Mouse (Mus musculus) thymus, adult 2 months (tissue): ENCODE results near the gene Zfyve16.

Experiments
- CTCF ChIP-seq: fragments of 200-500 bp; IDR thresholded peaks from 2 replicates; pipeline ENCODE4 v1.5.1; 2012; ENCODE audit warnings: mild to moderate bottlenecking, control low read depth, low read length, moderate library complexity, borderline replicate concordance; ENCODE audit not compliant: control insufficient read depth, poor library complexity, insufficient read depth; ENCODE audit errors: extremely low read depth
- POLR2A ChIP-seq: fragments of 200-500 bp; IDR thresholded peaks from 2 replicates; pipeline ENCODE4 v1.6.1; 2012; ENCODE audit warnings: mild to moderate bottlenecking, low read length, control low read depth, moderate library complexity; ENCODE audit not compliant: control insufficient read depth, poor library complexity, insufficient read depth; ENCODE audit errors: extremely low read depth

GRCm38 (mm10) chr13:92557229-92557628 lies 26.6 kb upstream of the Zfyve16 start:
- TF ChIP-seq CTCF (no peak), POLR2A (no peak)
